Mouse (Mus musculus) macrophage (primary cell): ENCODE results near the gene M1ap. TPM values are rescaled to one million over a fixed set of nuclear protein-coding genes. Genes with fewer than 3 reads are reported as not detected.

ENCODE experiments used
- H3K27ac ChIP-seq: fragments of 350-480 bp; formaldehyde crosslinking; 2 replicates; pipeline ENCODE4 v1.9.0; 2021
- H3K36me3 ChIP-seq: fragments of 350-480 bp; formaldehyde crosslinking; 2 replicates; pipeline ENCODE4 v1.9.0; 2021; ENCODE audit errors: inconsistent target
- H3K4me3 ChIP-seq: fragments of 350-480 bp; formaldehyde crosslinking; 2 replicates; pipeline ENCODE4 v1.9.0; 2021; ENCODE audit errors: inconsistent target
- H3K79me2 ChIP-seq: fragments of 350-480 bp; formaldehyde crosslinking; 2 replicates; pipeline ENCODE4 v1.9.0; 2021; ENCODE audit errors: inconsistent target
- WGBS: methylation state at CpG from one replicate; pipeline ENCODE4 v1.1.7; 2026; ENCODE audit warnings: inconsistent platforms; ENCODE audit not compliant: missing documents; 5-methylcytosine and 5-hydroxymethylcytosine counted together
- polyA plus RNA-seq: library from polyadenylated mRNA; stranded (reverse); fragments of 250-400 nt; gene quantifications from 3 replicates; pipeline ENCODE4 v1.2.4, GENCODE M21; 2018; ENCODE audit warnings: inconsistent platforms

M1ap gene
- polyA plus RNA-seq, 1 experiment from 2014 or later, result 1.2 TPM

DNA sequence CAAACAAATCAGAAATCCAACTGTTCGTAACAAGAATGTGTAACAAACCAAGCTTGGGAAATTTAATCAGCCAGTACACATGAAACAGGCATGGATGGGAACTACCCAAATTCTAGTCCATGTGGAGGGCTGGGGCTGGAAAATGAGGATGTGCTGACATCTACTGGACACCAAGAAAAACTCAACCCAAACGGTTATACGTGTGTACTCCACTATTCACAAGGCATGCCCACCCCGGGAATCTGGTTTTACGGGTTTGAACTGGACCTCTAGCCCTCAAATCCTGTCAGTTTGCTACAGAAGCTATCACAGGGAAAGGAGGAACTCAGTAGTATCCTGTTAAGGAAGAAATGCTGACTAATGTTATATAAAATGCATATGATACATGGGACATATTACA lies 24.3 kb downstream of the M1ap start:
- Histone ChIP-seq H3K36me3 (no peaks in the 10 kb centered on the region), H3K79me2 (no peaks in the 10 kb centered on the region), H3K4me3 (no peak overlapping the region), H3K27ac (no peak overlapping the region)
- WGBS, result 10% methylated on average over 5 of the region's 5 CpGs

DNA sequence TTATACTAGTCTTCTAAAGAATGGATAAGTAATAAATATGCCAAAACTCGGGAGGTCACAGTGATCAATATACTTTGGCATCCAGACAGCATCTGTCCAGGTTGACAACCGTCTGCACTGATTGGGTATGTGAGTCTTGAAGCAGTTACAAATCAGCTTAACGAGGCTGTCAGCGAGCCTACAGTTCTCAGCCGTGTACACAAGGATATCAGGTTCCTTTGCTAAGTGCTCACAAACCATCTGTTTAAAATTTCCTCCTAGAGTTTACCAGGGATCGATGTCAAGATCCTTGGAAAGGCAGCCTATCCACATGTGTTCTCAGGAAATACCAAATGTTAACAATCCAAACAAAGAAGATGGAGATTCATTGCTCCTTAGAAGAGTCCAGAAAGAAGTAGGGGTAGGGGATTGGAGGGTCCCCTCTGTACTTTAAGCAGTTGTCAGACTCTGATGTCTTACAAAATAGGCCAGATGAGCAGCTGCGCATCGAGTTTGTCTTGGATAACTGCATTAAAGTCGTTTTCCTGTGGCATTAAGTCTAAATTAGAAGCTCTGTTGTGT lies 40.8 kb downstream of the M1ap start:
- H3K79me2 ChIP-seq, result no peaks in the 10 kb centered on the region
- no peak overlapping the region for H3K4me3 ChIP-seq
- H3K36me3 ChIP-seq, result no peaks in the 10 kb centered on the region
- 85% methylated on average over 9 of the region's 9 CpGs for WGBS
- H3K27ac ChIP-seq, result no peak overlapping the region

GRCm38 (mm10) chr6:82993696-82994095 lies 47.0 kb downstream of the M1ap start:
- H3K27ac ChIP-seq, result no peak overlapping the region
- H3K79me2 ChIP-seq, result no peaks in the 10 kb centered on the region
- H3K4me3 ChIP-seq, result no peak overlapping the region
- WGBS, result 93% methylated on average over 1 of the region's 1 CpGs
- H3K36me3 ChIP-seq, result no peaks in the 10 kb centered on the region

- no peak overlapping the region for H3K4me3 ChIP-seq
- H3K27ac ChIP-seq, result no peak overlapping the region
- no peaks in the 10 kb centered on the region for H3K36me3 ChIP-seq
- H3K79me2 ChIP-seq, result no peaks in the 10 kb centered on the region
- WGBS, result 74% methylated on average over 7 of the region's 7 CpGs
These were observed 47.7 kb downstream of the M1ap start for GRCm38 (mm10) chr6:82994372-82994771.

DNA sequence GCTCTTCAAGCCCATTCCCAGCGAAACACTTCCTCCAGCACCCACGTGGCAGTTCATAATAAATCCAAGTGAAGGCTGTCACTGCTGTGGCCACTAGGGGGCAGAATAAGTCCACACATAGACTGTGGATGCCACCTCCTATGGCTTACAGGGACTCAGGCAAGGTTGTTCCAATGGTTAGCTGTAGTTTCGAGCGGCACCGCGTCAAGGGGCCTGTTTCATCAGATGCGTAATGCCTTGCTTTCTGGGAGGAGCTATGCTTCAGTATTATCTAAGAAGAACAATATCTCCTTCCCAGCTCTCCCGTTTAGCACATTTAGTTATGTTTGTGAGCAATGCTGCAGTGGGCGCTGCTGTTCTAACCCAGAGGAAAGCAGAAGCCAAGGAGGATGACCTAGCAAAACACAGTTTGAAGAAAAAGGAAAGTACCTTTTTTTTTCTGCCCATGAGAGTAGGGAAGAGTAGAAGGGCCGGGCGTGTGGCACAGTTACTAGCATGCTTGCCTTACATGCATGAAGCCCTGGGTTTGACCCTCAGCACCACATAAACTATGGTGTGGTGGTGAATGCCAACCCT lies 50.1 kb downstream of the M1ap start:
- peak overlapping the region; percentile 99 for H3K27ac ChIP-seq
- no peaks in the 10 kb centered on the region for H3K36me3 ChIP-seq
- WGBS, result under 1% methylated on average over 11 of the region's 11 CpGs
- H3K79me2 ChIP-seq, result peaks cover 2% of the 10 kb centered on the region
- H3K4me3 ChIP-seq, result no peak overlapping the region; the same call in 1 of the 2 replicates

DNA sequence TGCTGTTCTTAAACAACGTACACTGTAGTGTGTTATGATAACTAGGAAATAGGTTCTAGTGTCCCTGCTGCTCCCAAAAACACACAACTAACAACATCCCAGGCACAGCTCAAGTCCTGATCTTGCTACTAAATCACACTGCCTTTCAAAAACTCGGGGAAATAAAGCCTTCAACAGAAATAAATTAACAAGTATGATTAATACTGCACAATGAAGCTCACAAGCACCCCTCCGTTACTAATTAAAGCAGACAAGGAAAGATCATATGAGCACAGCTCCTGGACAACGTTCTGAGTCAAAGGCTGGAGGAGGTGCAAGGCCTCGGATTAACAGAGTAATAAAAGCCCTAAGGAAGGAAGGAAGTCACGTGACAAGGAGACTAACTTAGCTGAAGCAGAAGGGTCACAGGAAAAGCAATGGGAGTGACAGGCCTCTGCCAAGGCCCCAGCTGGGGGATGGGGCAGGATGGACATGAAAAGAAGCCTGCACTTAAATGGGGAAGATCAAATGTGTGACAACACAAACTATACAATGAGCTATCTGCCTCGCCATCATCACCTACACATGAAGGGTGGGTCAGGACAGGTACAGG lies 50.9 kb downstream of the M1ap start:
- peaks cover 10% of the 10 kb centered on the region for H3K79me2 ChIP-seq
- no peak overlapping the region; the same call in 1 of the 2 replicates for H3K4me3 ChIP-seq
- H3K27ac ChIP-seq, result peak overlapping the region; percentile 99
- no peaks in the 10 kb centered on the region for H3K36me3 ChIP-seq
- 4% methylated on average over 7 of the region's 7 CpGs for WGBS

GRCm38 (mm10) chr6:82998326-82998725 lies 51.6 kb downstream of the M1ap start:
- Histone ChIP-seq H3K36me3 (no peaks in the 10 kb centered on the region), H3K79me2 (peaks cover 16% of the 10 kb centered on the region), H3K27ac (peak overlapping the region; percentile 99), H3K4me3 (no peak overlapping the region)
- WGBS, result 88% methylated on average over 4 of the region's 4 CpGs

DNA sequence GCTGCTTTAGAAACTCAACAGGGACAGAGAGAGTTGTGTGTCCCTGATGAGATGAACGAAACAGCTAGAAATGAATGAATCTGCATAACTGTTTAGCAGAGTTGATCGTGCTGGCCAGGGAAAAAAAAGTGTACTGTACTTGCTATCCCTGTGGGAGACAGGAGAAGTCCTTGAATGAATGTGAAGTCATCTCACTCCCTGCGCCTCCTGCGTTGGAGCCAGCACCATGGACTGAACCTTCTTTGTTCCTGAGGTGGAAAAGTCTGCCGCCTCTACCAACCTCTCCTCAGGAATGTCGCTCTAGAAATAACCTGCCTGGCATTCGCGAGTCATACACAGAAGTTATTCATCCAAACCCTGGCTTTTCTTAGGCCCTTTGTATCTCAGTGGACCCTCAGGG lies 53.3 kb downstream of the M1ap start:
- Histone ChIP-seq H3K27ac (no peak overlapping the region), H3K36me3 (no peaks in the 10 kb centered on the region), H3K79me2 (peaks cover 29% of the 10 kb centered on the region), H3K4me3 (no peak overlapping the region)
- WGBS, result 90% methylated on average over 8 of the region's 8 CpGs

GRCm38 (mm10) chr6:83003082-83003481 lies 56.4 kb downstream of the M1ap start:
- Histone ChIP-seq H3K27ac (peak overlapping the region; percentile 99), H3K4me3 (peak overlapping the region; percentile 48; the same call in 1 of the 2 replicates)
- WGBS, result 71% methylated on average over 1 of the region's 1 CpGs

DNA sequence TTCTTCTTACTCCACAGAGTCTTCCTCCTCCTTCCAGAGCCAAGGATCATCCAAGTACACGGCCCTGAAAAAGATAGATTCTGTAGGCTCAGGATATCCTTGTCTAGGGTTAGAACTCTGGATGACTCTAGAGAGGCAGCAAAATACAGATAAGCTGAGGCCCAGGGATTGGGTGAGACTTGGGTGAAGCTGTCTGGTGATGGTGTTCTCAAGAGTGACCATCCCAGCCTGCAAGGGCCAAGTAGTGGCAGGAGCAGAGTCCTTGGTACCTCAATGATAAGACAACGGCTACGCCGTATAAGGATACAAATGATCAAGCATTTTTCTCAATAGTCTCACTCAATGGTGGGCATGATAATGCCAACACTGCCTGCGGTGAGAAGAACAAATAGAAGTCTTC lies 57.1 kb downstream of the M1ap start:
- peak overlapping the region; percentile 48 for H3K4me3 ChIP-seq
- WGBS, result 91% methylated on average over 5 of the region's 5 CpGs
- peak overlapping the region; percentile 99 for H3K27ac ChIP-seq

More at GRCm38 (mm10) chr6:83003082-83003481, 56.4 kb downstream of the M1ap start:
- no peaks in the 10 kb centered on the region for H3K36me3 ChIP-seq
- H3K79me2 ChIP-seq, result peaks cover 29% of the 10 kb centered on the region

DNA sequence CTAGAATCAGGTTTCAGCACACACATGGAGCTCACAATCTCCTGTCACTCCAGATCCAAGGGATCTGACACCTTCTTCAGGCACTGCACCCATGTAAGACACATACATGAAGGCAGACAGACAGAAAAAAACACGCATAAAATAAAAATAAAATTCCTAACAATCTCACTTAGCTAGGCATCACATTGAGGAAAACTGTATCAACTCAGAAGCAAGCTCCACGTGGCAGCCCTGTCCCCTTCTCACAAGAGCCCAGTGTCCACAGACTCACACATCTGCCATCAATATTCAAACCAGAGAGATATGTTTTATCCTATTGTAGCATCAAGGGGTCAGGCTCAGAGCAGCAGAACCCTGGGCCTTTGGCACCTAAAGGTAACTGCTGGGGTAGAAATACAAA lies 57.6 kb downstream of the M1ap start:
- H3K27ac ChIP-seq, result peak overlapping the region; percentile 99
- no peaks in the 10 kb centered on the region for H3K36me3 ChIP-seq
- peaks cover 29% of the 10 kb centered on the region for H3K79me2 ChIP-seq
- peak overlapping the region; percentile 48 for H3K4me3 ChIP-seq
- 40% methylated on average over 2 of the region's 2 CpGs for WGBS

More for the DNA sequence above, 57.1 kb downstream of the M1ap start:
- Histone ChIP-seq H3K36me3 (no peaks in the 10 kb centered on the region), H3K79me2 (peaks cover 29% of the 10 kb centered on the region)

GRCm38 (mm10) chr6:83004872-83005271 lies 58.2 kb downstream of the M1ap start:
- under 1% methylated on average over 7 of the region's 7 CpGs for WGBS
- Histone ChIP-seq H3K36me3 (no peaks in the 10 kb centered on the region), H3K4me3 (peak overlapping the region; percentile 48), H3K79me2 (peaks cover 29% of the 10 kb centered on the region), H3K27ac (peak overlapping the region; percentile 99)

GRCm38 (mm10) chr6:83005444-83006011 lies 58.8 kb downstream of the M1ap start:
- WGBS, result 46% methylated on average over 10 of the region's 10 CpGs
- H3K36me3 ChIP-seq, result no peaks in the 10 kb centered on the region
- peaks cover 29% of the 10 kb centered on the region for H3K79me2 ChIP-seq
- H3K27ac ChIP-seq, result peak overlapping the region; percentile 99
- no peak overlapping the region for H3K4me3 ChIP-seq

GRCm38 (mm10) chr6:83006114-83006513 lies 59.4 kb downstream of the M1ap start:
- no peaks in the 10 kb centered on the region for H3K36me3 ChIP-seq
- H3K4me3 ChIP-seq, result no peak overlapping the region
- 3% methylated on average over 6 of the region's 6 CpGs for WGBS
- peaks cover 29% of the 10 kb centered on the region for H3K79me2 ChIP-seq
- H3K27ac ChIP-seq, result peak overlapping the region; percentile 99

GRCm38 (mm10) chr6:83008659-83009058 lies 62.0 kb downstream of the M1ap start:
- 2% methylated on average over 3 of the region's 3 CpGs for WGBS
- H3K79me2 ChIP-seq, result peaks cover 10% of the 10 kb centered on the region
- no peak overlapping the region for H3K4me3 ChIP-seq
- H3K27ac ChIP-seq, result peak overlapping the region; percentile 76
- H3K36me3 ChIP-seq, result no peaks in the 10 kb centered on the region
